Mouse (Mus musculus): ENCODE measurements around the gene Krtap4-13. TPM values are rescaled to one million over a fixed set of nuclear protein-coding genes. Genes with fewer than 3 reads are reported as not detected.

Gene Krtap4-13
- total and polyA plus RNA-seq, 3 experiments = not detected

DNA sequence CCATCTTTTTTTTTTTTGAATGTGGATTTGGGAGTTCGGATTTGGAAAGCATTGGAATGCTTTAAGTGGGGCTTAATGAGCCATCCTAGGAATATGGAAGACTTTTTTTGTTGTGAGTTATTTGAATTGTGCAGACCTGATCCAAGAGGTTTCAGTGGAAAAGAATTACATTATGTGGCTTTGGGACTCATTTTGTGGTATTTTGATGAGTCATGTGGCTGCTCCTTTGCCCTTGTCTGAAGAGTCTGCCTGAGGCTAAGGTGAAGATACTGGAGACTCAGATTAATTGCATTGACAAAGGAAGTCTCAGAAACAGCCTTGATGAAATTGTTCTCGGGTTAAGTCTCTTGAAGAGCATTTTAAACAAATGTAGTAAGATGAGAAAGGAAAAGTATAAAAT, 41.3 kb downstream of the Krtap4-13 start:
- Histone ChIP-seq H3K27ac (ENCODE audit: control insufficient read depth, low read depth, low read length) (no peak overlapping the region), H3K4me3 (ENCODE audit: control insufficient read depth in 1 of 2, insufficient read depth in 1 of 2, low read depth in 2 of 2, low read length in 2 of 2) (no peak overlapping the region), H3K36me3 (ENCODE audit: control insufficient read depth in 1 of 2, insufficient read depth in 2 of 2, low read length in 2 of 2) (no peaks in the 10 kb centered on the region), H3K79me2 (ENCODE audit: control insufficient read depth, insufficient read depth, low read length, poor library complexity) (no peaks in the 10 kb centered on the region), H3K9ac (ENCODE audit: control insufficient read depth, low read depth, low read length, poor library complexity, severe bottlenecking) (no peak overlapping the region), H3K27me3 (ENCODE audit: control insufficient read depth in 1 of 2, insufficient read depth in 2 of 2, low read length in 2 of 2) (no peaks in the 10 kb centered on the region), H3K9me3 (replicated peaks; ENCODE audit: insufficient read depth, low read length) (no peaks in the 10 kb centered on the region), H3K4me1 (ENCODE audit: control insufficient read depth in 1 of 2, insufficient read depth in 2 of 2, low read length in 2 of 2) (no peaks in the 10 kb centered on the region)
- DNase-seq (ENCODE audit: low read depth, low spot score) = no peak
- TF ChIP-seq JUND (IDR thresholded peaks at IDR 0.05; ENCODE audit: low read depth, low read length) (no peak), RCOR1 (IDR thresholded peaks at IDR 0.05; ENCODE audit: low read depth, low read length) (no peak), MYB (IDR thresholded peaks at IDR 0.05; ENCODE audit: low read depth, low read length) (no peak), MYC (IDR thresholded peaks at IDR 0.05; ENCODE audit: low read depth, low read length) (no peak)

Other genes with a start within 250 kb of the Krtap4-13 start
Only the 30 nearest of the 41 such genes appear.
- gene Krtap2-4, start 195.0 kb downstream of the Krtap4-13 start, total RNA-seq (2012; rRNA removed) = not detected in 2 replicates
- not detected for gene Krtap2-4, start 195.0 kb downstream of the Krtap4-13 start, polyA plus RNA-seq (2012; ENCODE audit: insufficient read depth in 1 of 2, insufficient read length in 2 of 2, low read depth in 1 of 2, low replicate concordance in 2 of 2, missing spikeins in 1 of 2)
- gene Gm11562, start 189.5 kb downstream of the Krtap4-13 start, total RNA-seq (2012; rRNA removed) = not detected in 2 replicates
- not detected for gene Gm11562, start 189.5 kb downstream of the Krtap4-13 start, polyA plus RNA-seq (2012; ENCODE audit: insufficient read depth in 1 of 2, insufficient read length in 2 of 2, low read depth in 1 of 2, low replicate concordance in 2 of 2, missing spikeins in 1 of 2)
- not detected in 2 replicates for gene Krtap4-1, start 181.7 kb downstream of the Krtap4-13 start, total RNA-seq (2012; rRNA removed)
- not detected for gene Krtap4-1, start 181.7 kb downstream of the Krtap4-13 start, polyA plus RNA-seq (2012; ENCODE audit: insufficient read depth in 1 of 2, insufficient read length in 2 of 2, low read depth in 1 of 2, low replicate concordance in 2 of 2, missing spikeins in 1 of 2)
- gene Krtap4-2, start 174.8 kb downstream of the Krtap4-13 start, total RNA-seq (2012; rRNA removed) = not detected in 2 replicates
- not detected for gene Krtap4-2, start 174.8 kb downstream of the Krtap4-13 start, polyA plus RNA-seq (2012; ENCODE audit: insufficient read depth in 1 of 2, insufficient read length in 2 of 2, low read depth in 1 of 2, low replicate concordance in 2 of 2, missing spikeins in 1 of 2)
- not detected in 2 replicates for gene Krtap4-7, start 165.8 kb downstream of the Krtap4-13 start, total RNA-seq (2012; rRNA removed)
- not detected for gene Krtap4-7, start 165.8 kb downstream of the Krtap4-13 start, polyA plus RNA-seq (2012; ENCODE audit: insufficient read depth in 1 of 2, insufficient read length in 2 of 2, low read depth in 1 of 2, low replicate concordance in 2 of 2, missing spikeins in 1 of 2)
- gene Gm11555, start 159.7 kb downstream of the Krtap4-13 start, total RNA-seq (2012; rRNA removed) = not detected in 2 replicates
- gene Gm11555, start 159.7 kb downstream of the Krtap4-13 start, polyA plus RNA-seq (2012; ENCODE audit: insufficient read depth in 1 of 2, insufficient read length in 2 of 2, low read depth in 1 of 2, low replicate concordance in 2 of 2, missing spikeins in 1 of 2) = not detected
- gene Gm11563, start 150.9 kb downstream of the Krtap4-13 start, total RNA-seq (2012; rRNA removed) = not detected in 2 replicates
- gene Gm11563, start 150.9 kb downstream of the Krtap4-13 start, polyA plus RNA-seq (2012; ENCODE audit: insufficient read depth in 1 of 2, insufficient read length in 2 of 2, low read depth in 1 of 2, low replicate concordance in 2 of 2, missing spikeins in 1 of 2) = not detected
- gene Krtap4-6, start 143.9 kb downstream of the Krtap4-13 start, total RNA-seq (2012; rRNA removed) = not detected in 2 replicates
- not detected for gene Krtap4-6, start 143.9 kb downstream of the Krtap4-13 start, polyA plus RNA-seq (2012; ENCODE audit: insufficient read depth in 1 of 2, insufficient read length in 2 of 2, low read depth in 1 of 2, low replicate concordance in 2 of 2, missing spikeins in 1 of 2)
- gene Gm14190, start 119.2 kb downstream of the Krtap4-13 start, total RNA-seq (2012; rRNA removed) = not detected in 2 replicates
- gene Gm14190, start 119.2 kb downstream of the Krtap4-13 start, polyA plus RNA-seq (2012; ENCODE audit: insufficient read depth in 1 of 2, insufficient read length in 2 of 2, low read depth in 1 of 2, low replicate concordance in 2 of 2, missing spikeins in 1 of 2) = not detected
- gene Gm14180, start 75.6 kb downstream of the Krtap4-13 start, total RNA-seq (2012; rRNA removed) = not detected in 2 replicates
- not detected for gene Gm14180, start 75.6 kb downstream of the Krtap4-13 start, polyA plus RNA-seq (2012; ENCODE audit: insufficient read depth in 1 of 2, insufficient read length in 2 of 2, low read depth in 1 of 2, low replicate concordance in 2 of 2, missing spikeins in 1 of 2)
- not detected in 2 replicates for gene Gm11595, start 37.0 kb downstream of the Krtap4-13 start, total RNA-seq (2012; rRNA removed)
- gene Gm11595, start 37.0 kb downstream of the Krtap4-13 start, polyA plus RNA-seq (2012; ENCODE audit: insufficient read depth in 1 of 2, insufficient read length in 2 of 2, low read depth in 1 of 2, low replicate concordance in 2 of 2, missing spikeins in 1 of 2) = not detected
- gene Krtap4-8, start 29.2 kb downstream of the Krtap4-13 start, total RNA-seq (2012; rRNA removed) = not detected in 2 replicates
- gene Krtap4-8, start 29.2 kb downstream of the Krtap4-13 start, polyA plus RNA-seq (2012; ENCODE audit: insufficient read depth in 1 of 2, insufficient read length in 2 of 2, low read depth in 1 of 2, low replicate concordance in 2 of 2, missing spikeins in 1 of 2) = not detected
- gene Krtap4-9, start 24.7 kb downstream of the Krtap4-13 start, total RNA-seq (2012; rRNA removed) = not detected in 2 replicates
- gene Krtap4-9, start 24.7 kb downstream of the Krtap4-13 start, polyA plus RNA-seq (2012; ENCODE audit: insufficient read depth in 1 of 2, insufficient read length in 2 of 2, low read depth in 1 of 2, low replicate concordance in 2 of 2, missing spikeins in 1 of 2) = not detected
- gene Gm11596, start 16.4 kb downstream of the Krtap4-13 start, total RNA-seq (2012; rRNA removed) = not detected in 2 replicates
- gene Gm11596, start 16.4 kb downstream of the Krtap4-13 start, polyA plus RNA-seq (2012; ENCODE audit: insufficient read depth in 1 of 2, insufficient read length in 2 of 2, low read depth in 1 of 2, low replicate concordance in 2 of 2, missing spikeins in 1 of 2) = not detected
- gene Gm11569, start 11.0 kb downstream of the Krtap4-13 start, total RNA-seq (2012; rRNA removed) = not detected in 2 replicates
- gene Gm11569, start 11.0 kb downstream of the Krtap4-13 start, polyA plus RNA-seq (2012; ENCODE audit: insufficient read depth in 1 of 2, insufficient read length in 2 of 2, low read depth in 1 of 2, low replicate concordance in 2 of 2, missing spikeins in 1 of 2) = not detected
- not detected in 2 replicates for gene Gm11554, start 5.4 kb downstream of the Krtap4-13 start, total RNA-seq (2012; rRNA removed)
- not detected for gene Gm11554, start 5.4 kb downstream of the Krtap4-13 start, polyA plus RNA-seq (2012; ENCODE audit: insufficient read depth in 1 of 2, insufficient read length in 2 of 2, low read depth in 1 of 2, low replicate concordance in 2 of 2, missing spikeins in 1 of 2)
- gene Gm11564, start 5.8 kb upstream of the Krtap4-13 start, total RNA-seq (2012; rRNA removed) = not detected in 2 replicates
- gene Gm11564, start 5.8 kb upstream of the Krtap4-13 start, polyA plus RNA-seq (2012; ENCODE audit: insufficient read depth in 1 of 2, insufficient read length in 2 of 2, low read depth in 1 of 2, low replicate concordance in 2 of 2, missing spikeins in 1 of 2) = not detected
- not detected in 2 replicates for gene 2300003K06Rik, start 28.2 kb upstream of the Krtap4-13 start, total RNA-seq (2012; rRNA removed)
- not detected for gene 2300003K06Rik, start 28.2 kb upstream of the Krtap4-13 start, polyA plus RNA-seq (2012; ENCODE audit: insufficient read depth in 1 of 2, insufficient read length in 2 of 2, low read depth in 1 of 2, low replicate concordance in 2 of 2, missing spikeins in 1 of 2)
- gene Krtap4-16, start 41.7 kb upstream of the Krtap4-13 start, total RNA-seq (2012; rRNA removed) = not detected in 2 replicates
- gene Krtap4-16, start 41.7 kb upstream of the Krtap4-13 start, polyA plus RNA-seq (2012; ENCODE audit: insufficient read depth in 1 of 2, insufficient read length in 2 of 2, low read depth in 1 of 2, low replicate concordance in 2 of 2, missing spikeins in 1 of 2) = not detected
- gene Gm11568, start 48.0 kb upstream of the Krtap4-13 start, total RNA-seq (2012; rRNA removed) = not detected in 2 replicates
- gene Gm11568, start 48.0 kb upstream of the Krtap4-13 start, polyA plus RNA-seq (2012; ENCODE audit: insufficient read depth in 1 of 2, insufficient read length in 2 of 2, low read depth in 1 of 2, low replicate concordance in 2 of 2, missing spikeins in 1 of 2) = not detected
- not detected in 2 replicates for gene Gm11559, start 54.6 kb upstream of the Krtap4-13 start, total RNA-seq (2012; rRNA removed)
- not detected for gene Gm11559, start 54.6 kb upstream of the Krtap4-13 start, polyA plus RNA-seq (2012; ENCODE audit: insufficient read depth in 1 of 2, insufficient read length in 2 of 2, low read depth in 1 of 2, low replicate concordance in 2 of 2, missing spikeins in 1 of 2)
- not detected in 2 replicates for gene Krtap9-1, start 63.5 kb upstream of the Krtap4-13 start, total RNA-seq (2012; rRNA removed)
- not detected for gene Krtap9-1, start 63.5 kb upstream of the Krtap4-13 start, polyA plus RNA-seq (2012; ENCODE audit: insufficient read depth in 1 of 2, insufficient read length in 2 of 2, low read depth in 1 of 2, low replicate concordance in 2 of 2, missing spikeins in 1 of 2)
- not detected in 2 replicates for gene Gm11567, start 69.3 kb upstream of the Krtap4-13 start, total RNA-seq (2012; rRNA removed)
- gene Gm11567, start 69.3 kb upstream of the Krtap4-13 start, polyA plus RNA-seq (2012; ENCODE audit: insufficient read depth in 1 of 2, insufficient read length in 2 of 2, low read depth in 1 of 2, low replicate concordance in 2 of 2, missing spikeins in 1 of 2) = not detected
- gene Krtap31-1, start 98.0 kb upstream of the Krtap4-13 start, total RNA-seq (2012; rRNA removed) = not detected in 2 replicates
- gene Krtap31-1, start 98.0 kb upstream of the Krtap4-13 start, polyA plus RNA-seq (2012; ENCODE audit: insufficient read depth in 1 of 2, insufficient read length in 2 of 2, low read depth in 1 of 2, low replicate concordance in 2 of 2, missing spikeins in 1 of 2) = not detected
- gene Gm11565, start 104.9 kb upstream of the Krtap4-13 start, total RNA-seq (2012; rRNA removed) = not detected in 2 replicates
- not detected for gene Gm11565, start 104.9 kb upstream of the Krtap4-13 start, polyA plus RNA-seq (2012; ENCODE audit: insufficient read depth in 1 of 2, insufficient read length in 2 of 2, low read depth in 1 of 2, low replicate concordance in 2 of 2, missing spikeins in 1 of 2)
- not detected in 2 replicates for gene Krtap31-2, start 126.4 kb upstream of the Krtap4-13 start, total RNA-seq (2012; rRNA removed)
- not detected for gene Krtap31-2, start 126.4 kb upstream of the Krtap4-13 start, polyA plus RNA-seq (2012; ENCODE audit: insufficient read depth in 1 of 2, insufficient read length in 2 of 2, low read depth in 1 of 2, low replicate concordance in 2 of 2, missing spikeins in 1 of 2)
- gene Krtap9-5, start 138.6 kb upstream of the Krtap4-13 start, total RNA-seq (2012; rRNA removed) = not detected in 2 replicates
- not detected for gene Krtap9-5, start 138.6 kb upstream of the Krtap4-13 start, polyA plus RNA-seq (2012; ENCODE audit: insufficient read depth in 1 of 2, insufficient read length in 2 of 2, low read depth in 1 of 2, low replicate concordance in 2 of 2, missing spikeins in 1 of 2)
- gene Krtap29-1, start 169.2 kb upstream of the Krtap4-13 start, total RNA-seq (2012; rRNA removed) = not detected in 2 replicates
- gene Krtap29-1, start 169.2 kb upstream of the Krtap4-13 start, polyA plus RNA-seq (2012; ENCODE audit: insufficient read depth in 1 of 2, insufficient read length in 2 of 2, low read depth in 1 of 2, low replicate concordance in 2 of 2, missing spikeins in 1 of 2) = not detected
- 0.08 TPM in 1 of 2 replicates, not detected in the other for gene Krtap16-1, start 176.7 kb upstream of the Krtap4-13 start, total RNA-seq (2012; rRNA removed)
- not detected for gene Krtap16-1, start 176.7 kb upstream of the Krtap4-13 start, polyA plus RNA-seq (2012; ENCODE audit: insufficient read depth in 1 of 2, insufficient read length in 2 of 2, low read depth in 1 of 2, low replicate concordance in 2 of 2, missing spikeins in 1 of 2)
- gene Krtap17-1, start 184.1 kb upstream of the Krtap4-13 start, total RNA-seq (2012; rRNA removed) = not detected in 2 replicates
- gene Krtap17-1, start 184.1 kb upstream of the Krtap4-13 start, polyA plus RNA-seq (2012; ENCODE audit: insufficient read depth in 1 of 2, insufficient read length in 2 of 2, low read depth in 1 of 2, low replicate concordance in 2 of 2, missing spikeins in 1 of 2) = not detected